Mouse (Mus musculus) layer of hippocampus, adult 8-10 months (tissue): ENCODE measurements around the gene Hoxb8. TPM values are rescaled to one million over a fixed set of nuclear protein-coding genes. Genes with fewer than 3 reads are reported as not detected.

Experiments
- DNase-seq, 2 experiments: peaks; one replicate each; pipeline ENCODE4 v3.0.0; 2022; ENCODE audit warnings: low spot score in 2 of 2
- microRNA-seq, 2 experiments: library from miRNA; unstranded; fragments of <30 nt; microRNA quantifications; one replicate each; pipeline ENCODE4 v1.2.0; 2022
- total RNA-seq, 4 experiments: library from RNA; stranded (reverse); gene quantifications; 2 replicates each; pipeline ENCODE4 v1.2.4; 2022

Gene Hoxb8
- total RNA-seq, 4 experiments from 2014 or later: not detected

DNA sequence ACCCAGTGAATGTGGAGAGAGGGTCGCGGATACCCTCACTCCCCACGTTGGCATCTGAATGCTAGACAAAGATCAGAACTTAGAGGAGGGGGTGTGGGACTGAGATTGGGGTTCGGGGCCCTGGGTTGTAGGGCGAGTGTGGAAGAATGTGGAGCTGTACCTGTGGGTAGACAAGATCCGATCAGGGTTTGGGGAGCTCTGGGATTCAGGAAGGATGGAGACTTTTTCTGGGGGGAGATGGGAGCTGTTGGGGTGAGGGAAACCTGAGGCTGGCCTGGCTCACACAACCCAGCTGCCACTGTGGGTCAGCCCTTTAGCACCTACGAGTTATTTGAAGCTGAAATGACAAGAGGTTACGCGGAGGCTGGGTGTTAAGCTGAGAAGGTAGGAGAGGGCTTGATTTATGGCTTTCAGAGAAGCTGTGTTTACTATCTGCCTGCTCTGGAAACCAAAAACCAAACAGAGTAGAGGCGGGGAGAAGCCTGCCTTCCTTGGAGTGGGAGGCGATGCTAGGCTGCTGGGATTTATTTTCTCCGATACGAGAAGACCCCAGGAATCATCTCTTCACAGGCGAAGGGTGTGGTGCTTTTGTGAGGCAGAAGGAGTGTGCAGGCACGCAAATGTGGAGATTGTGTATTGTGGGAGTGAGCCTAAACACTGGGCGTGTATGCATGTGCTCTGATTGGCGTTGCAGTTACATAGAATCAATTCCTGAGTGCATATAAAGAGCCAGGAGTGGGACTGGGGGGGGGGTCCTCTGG lies 51.7 kb downstream of the Hoxb8 start:
- DNase-seq: no peak

GRCm38 (mm10) chr11:96334002-96334364 lies 52.3 kb downstream of the Hoxb8 start:
- DNase-seq: no peak

Small RNAs within 50 kb of the gene (microRNA-seq; reads per million reads assigned to microRNA genes)
- gene Mir10a (169 to 442 reads per million in 2 experiments), gene Mir196a-1 (0.25 to 1.9 reads per million in 2 experiments)

Other genes with a start within 250 kb of the Hoxb8 start
- gene Snf8, start 247.0 kb upstream of the Hoxb8 start, total RNA-seq: 100 to 1,000 TPM in 1 of 4 experiments, 10 to 100 TPM in 3; 88.0 to 114 (median 95.9) TPM
- gene Ube2z, start 216.5 kb upstream of the Hoxb8 start, total RNA-seq: 10 to 100 TPM; 55.2 to 57.7 (median 57.1) TPM
- 100 to 1,000 TPM; 344 to 374 (median 374) TPM for gene Atp5g1, start 206.2 kb upstream of the Hoxb8 start, total RNA-seq
- under 1 TPM in 1 of 4 experiments, not detected in 3; 0.31 TPM for gene Calcoco2, start 169.9 kb upstream of the Hoxb8 start, total RNA-seq
- under 1 TPM; 0.27 to 0.63 (median 0.42) TPM for gene Ttll6, start 148.1 kb upstream of the Hoxb8 start, total RNA-seq
- gene Hoxb13, start 87.6 kb upstream of the Hoxb8 start, total RNA-seq: not detected
- not detected for gene Hoxb9, start 10.4 kb upstream of the Hoxb8 start, total RNA-seq
- not detected for gene Hoxb7, start 4.7 kb downstream of the Hoxb8 start, total RNA-seq
- gene Hoxb6, start 10.6 kb downstream of the Hoxb8 start, total RNA-seq: not detected
- gene Hoxb5, start 21.4 kb downstream of the Hoxb8 start, total RNA-seq: not detected
- under 1 TPM in 1 of 4 experiments, not detected in 3; 0.13 TPM for gene Hoxb4, start 36.4 kb downstream of the Hoxb8 start, total RNA-seq
- not detected for gene Hoxb3, start 41.4 kb downstream of the Hoxb8 start, total RNA-seq
- gene Hoxb2, start 68.6 kb downstream of the Hoxb8 start, total RNA-seq: not detected
- gene Hoxb1, start 83.8 kb downstream of the Hoxb8 start, total RNA-seq: not detected
- gene Skap1, start 182.7 kb downstream of the Hoxb8 start, total RNA-seq: 1 to 10 TPM; 1.1 to 2.8 (median 2.3) TPM